Mouse (Mus musculus) Patski (cell line): Measurements from ENCODE around the gene Ntsr1. TPM values are rescaled to one million over a fixed set of nuclear protein-coding genes. Genes with fewer than 3 reads are reported as not detected.

ENCODE experiments used
- ATAC-seq: fragments of 100-300 bp; one replicate; pipeline ENCODE4 v1.8.0; 2021
- CTCF ChIA-PET: fragments of 350-600 bp; sonication (Branson Sonifier 250); formaldehyde crosslinking; loops from one replicate; lab custom pipeline; 2022; ENCODE audit warnings: inconsistent platforms; lab: Charles Lee
- POLR2A ChIA-PET: fragments of 350-600 bp; sonication (Branson Sonifier 250); formaldehyde crosslinking; loops from one replicate; lab custom pipeline; 2022; ENCODE audit warnings: antibody characterized with exemption, inconsistent platforms; lab: Charles Lee
- DNase-seq: peaks from one replicate; pipeline ENCODE4 v3.0.0-alpha.2; 2011; ENCODE audit warnings: low read depth, low spot score
- H3K27me3 ChIP-seq: fragments of 371-371 bp; one replicate; pipeline ENCODE4 v1.5.1; 2021
- CTCF ChIP-seq: fragments of 100-300 bp; IDR thresholded peaks from one replicate; pipeline ENCODE4 v1.5.1; 2021
- in situ Hi-C: fragments of 300-500 bp; cut with MboI; formaldehyde crosslinking; loops from 3 replicates; pipeline ENCODE4 v1.11.1; 2018; ENCODE audit warnings: low pct_unique_long_range_greater_than_20kb, mixed read lengths
- polyA plus RNA-seq: library from polyadenylated mRNA; unstranded; gene quantifications from one replicate; pipeline ENCODE4 v1.2.3, GENCODE M21; 2021

Gene Ntsr1
- polyA plus RNA-seq, 1 experiment from 2014 or later: not detected

DNA sequence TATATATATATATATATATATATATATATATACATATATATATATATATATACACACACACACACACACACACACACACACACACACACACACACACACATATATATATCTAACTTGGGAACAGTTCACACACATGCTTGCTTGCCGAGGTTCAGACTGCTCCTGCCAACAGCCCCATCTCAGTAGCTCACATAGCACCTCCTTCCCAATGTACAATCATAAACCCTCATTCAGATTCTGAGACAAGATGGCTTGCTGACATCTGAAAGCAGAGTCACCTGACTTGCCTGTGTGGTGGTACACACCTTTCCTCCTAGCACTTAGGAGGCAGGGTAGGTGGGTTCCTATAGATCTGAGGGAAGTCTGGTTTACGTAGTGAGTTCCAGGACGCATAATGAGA is 52.6 kb downstream of the Ntsr1 start:
- TF ChIP-seq CTCF: no peak

DNA sequence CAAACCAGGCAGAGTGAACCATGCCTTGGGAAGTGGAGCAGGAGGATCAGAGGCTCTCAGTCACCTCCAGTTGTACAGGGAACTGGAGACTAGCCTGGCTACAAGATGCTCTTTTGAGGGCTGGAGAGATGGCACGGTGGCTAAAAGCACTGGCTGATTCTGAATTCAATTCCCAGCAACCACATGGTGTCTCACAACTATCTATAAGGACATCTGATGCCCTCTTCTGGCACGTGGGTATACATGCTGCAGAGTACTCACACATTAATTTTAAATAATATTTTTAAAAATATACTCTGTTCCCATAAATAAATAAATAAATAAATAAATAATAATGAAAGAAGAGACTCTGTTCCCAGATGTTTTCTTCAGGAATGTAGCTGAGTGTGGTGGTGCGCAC is 55.4 kb downstream of the Ntsr1 start:
- ChIA-PET POLR2A (no interaction called here), CTCF (no interaction called here)
- H3K27me3 ChIP-seq: peaks cover 10% of the 10 kb centered on the region
- ATAC-seq: no peak
- TF ChIP-seq CTCF: peak; percentile 60
- in situ Hi-C loops: no loop called here
- no peak for DNase-seq

More for the DNA sequence above, 52.6 kb downstream of the Ntsr1 start:
- no peak for ATAC-seq
- H3K27me3 ChIP-seq: peaks cover 14% of the 10 kb centered on the region
- ChIA-PET POLR2A (no interaction called here), CTCF (interaction anchor here (1.7 kb wide), 1 partner anchor 27 kb away, joined by 4 read pairs; no protein-coding TSS in a partner anchor)
- in situ Hi-C loops: no loop called here
- no peak for DNase-seq

DNA sequence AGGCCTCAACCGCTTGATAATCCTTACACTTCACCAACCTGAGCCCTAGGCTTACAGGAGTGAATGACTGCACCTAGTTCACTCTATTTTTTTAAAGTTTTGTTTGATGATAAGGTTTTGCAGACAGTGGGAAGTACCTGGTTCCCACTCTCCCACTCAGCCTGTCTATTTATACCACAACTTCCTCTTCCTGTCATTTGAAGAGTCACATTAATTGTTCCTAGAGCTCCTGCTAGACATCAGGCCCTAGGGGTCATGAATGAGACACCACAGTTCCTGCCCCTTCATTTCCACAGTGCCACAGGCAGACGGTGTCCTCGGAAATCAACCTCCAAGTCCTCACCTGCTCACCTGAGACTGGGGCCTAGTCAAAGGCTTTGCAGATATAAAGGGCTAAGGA is 56.7 kb downstream of the Ntsr1 start:
- POLR2A ChIA-PET: no interaction called here
- DNase-seq: no peak
- H3K27me3 ChIP-seq: peaks cover 5% of the 10 kb centered on the region
- TF ChIP-seq CTCF: no peak
- CTCF ChIA-PET: no interaction called here
- in situ Hi-C loops: no loop called here
- no peak for ATAC-seq

DNA sequence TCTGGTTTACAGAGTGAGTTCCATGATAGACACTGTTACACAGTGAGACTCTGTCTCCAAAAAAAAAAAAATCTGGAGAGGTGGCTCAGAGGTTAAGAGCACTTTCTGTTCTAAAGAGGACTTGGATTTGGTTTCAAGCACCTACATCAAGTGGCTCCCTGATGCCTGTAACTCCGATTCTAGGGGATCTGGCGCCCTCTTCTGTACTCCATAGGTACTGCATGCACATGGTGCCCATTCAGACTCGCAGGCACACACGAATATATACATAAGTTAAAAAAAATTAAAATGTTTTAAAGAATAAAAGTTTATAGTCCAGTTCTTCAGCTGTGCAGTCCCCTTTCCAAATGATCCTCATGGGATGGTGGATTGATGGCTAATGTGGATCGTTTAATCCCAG is 60.5 kb downstream of the Ntsr1 start:
- H3K27me3 ChIP-seq: peaks cover 12% of the 10 kb centered on the region
- no peak for ATAC-seq
- in situ Hi-C loops: no loop called here
- TF ChIP-seq CTCF: peak; percentile 64
- ChIA-PET CTCF (interaction anchor here (1.0 to 4.2 kb wide), 4 partner anchors 17 to 87 kb away, joined by 3 to 35 read pairs (median 4); no protein-coding TSS in a partner anchor), POLR2A (no interaction called here)
- no peak for DNase-seq

DNA sequence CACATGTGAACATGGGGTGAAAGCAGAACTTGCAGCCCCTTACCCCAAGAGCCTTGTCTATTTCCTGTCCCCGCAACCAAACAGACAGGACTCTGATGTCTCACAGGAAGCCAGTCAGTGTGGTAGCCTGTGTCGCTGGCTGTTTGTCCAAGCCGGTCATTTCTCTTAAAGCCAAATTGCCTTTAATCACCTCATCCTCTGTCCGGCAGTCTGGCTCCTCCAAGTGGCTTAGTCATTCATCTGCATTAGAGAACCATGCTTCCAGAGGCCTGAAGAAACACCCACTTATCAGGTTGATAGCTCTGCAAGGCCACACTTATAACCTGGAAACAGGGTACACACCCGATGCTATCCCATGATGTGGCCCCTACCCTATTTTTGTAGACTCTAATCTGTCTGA is 62.4 kb downstream of the Ntsr1 start:
- H3K27me3 ChIP-seq: peaks cover 12% of the 10 kb centered on the region
- ChIA-PET CTCF (interaction anchor here (0.6 to 4.2 kb wide), 5 partner anchors 16 to 213 kb away, joined by 3 to 35 read pairs (median 3); partner anchors contain the start of gene Mrgbp), POLR2A (no interaction called here)
- in situ Hi-C loops: no loop called here
- peak; percentile 53 for TF ChIP-seq CTCF
- no peak for DNase-seq
- no peak for ATAC-seq

DNA sequence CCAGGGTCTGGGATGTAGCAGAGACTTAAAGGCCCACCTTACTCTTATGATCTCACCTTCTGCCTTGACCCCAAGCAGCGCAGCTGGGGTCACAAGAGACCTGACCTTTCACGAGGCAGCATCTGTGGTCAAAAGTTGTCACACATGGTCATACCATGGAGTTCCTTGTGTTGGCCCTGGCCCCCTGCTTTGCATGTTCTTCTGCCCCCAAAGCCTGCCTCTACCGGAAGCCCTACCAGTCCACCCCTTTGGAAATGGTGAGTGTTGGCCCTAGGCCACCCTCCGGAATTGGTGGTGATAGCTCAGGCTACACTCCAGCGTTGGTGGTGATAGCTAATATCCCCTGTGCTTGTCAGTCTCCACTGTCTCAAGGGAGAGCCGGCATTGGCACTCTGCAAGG is 63.5 kb downstream of the Ntsr1 start:
- TF ChIP-seq CTCF: no peak
- ATAC-seq (no peak), DNase-seq (no peak)
- in situ Hi-C loops: no loop called here
- H3K27me3 ChIP-seq: peaks cover 12% of the 10 kb centered on the region
- CTCF ChIA-PET: interaction anchor here (0.9 to 4.2 kb wide), 3 partner anchors 14 to 91 kb away, joined by 4 to 35 read pairs (median 5); partner anchors contain the start of gene Mrgbp
- POLR2A ChIA-PET: no interaction called here

DNA sequence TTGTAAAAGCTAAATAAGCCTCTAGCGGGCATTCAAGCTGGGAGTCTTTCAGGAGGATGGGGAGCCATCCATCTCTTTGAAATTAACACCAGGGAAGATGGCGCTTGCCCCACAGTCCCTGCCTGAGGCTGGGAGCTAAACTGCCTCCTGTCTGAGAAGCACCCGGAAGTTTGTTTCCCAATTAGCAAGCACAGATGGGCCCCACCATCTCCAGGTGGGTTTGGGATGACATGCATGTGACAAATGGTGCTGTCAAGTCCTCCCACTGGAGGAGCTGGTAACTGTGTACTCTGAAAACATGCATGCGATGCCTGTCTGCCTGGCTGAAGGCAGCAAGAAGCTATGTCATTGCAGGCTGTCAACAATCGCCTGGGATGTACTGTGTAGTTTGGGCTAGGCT is 64.1 kb downstream of the Ntsr1 start:
- in situ Hi-C loops: no loop called here
- ChIA-PET POLR2A (interaction anchor here (0.6 kb wide), 2 partner anchors 15 to 146 kb away, joined by 3 read pairs; no protein-coding TSS in a partner anchor), CTCF (interaction anchor here (0.9 to 4.2 kb wide), 3 partner anchors 14 to 91 kb away, joined by 4 to 35 read pairs (median 5); partner anchors contain the start of gene Mrgbp)
- no peak for TF ChIP-seq CTCF
- ATAC-seq (no peak), DNase-seq (no peak)
- H3K27me3 ChIP-seq: peaks cover 12% of the 10 kb centered on the region

DNA sequence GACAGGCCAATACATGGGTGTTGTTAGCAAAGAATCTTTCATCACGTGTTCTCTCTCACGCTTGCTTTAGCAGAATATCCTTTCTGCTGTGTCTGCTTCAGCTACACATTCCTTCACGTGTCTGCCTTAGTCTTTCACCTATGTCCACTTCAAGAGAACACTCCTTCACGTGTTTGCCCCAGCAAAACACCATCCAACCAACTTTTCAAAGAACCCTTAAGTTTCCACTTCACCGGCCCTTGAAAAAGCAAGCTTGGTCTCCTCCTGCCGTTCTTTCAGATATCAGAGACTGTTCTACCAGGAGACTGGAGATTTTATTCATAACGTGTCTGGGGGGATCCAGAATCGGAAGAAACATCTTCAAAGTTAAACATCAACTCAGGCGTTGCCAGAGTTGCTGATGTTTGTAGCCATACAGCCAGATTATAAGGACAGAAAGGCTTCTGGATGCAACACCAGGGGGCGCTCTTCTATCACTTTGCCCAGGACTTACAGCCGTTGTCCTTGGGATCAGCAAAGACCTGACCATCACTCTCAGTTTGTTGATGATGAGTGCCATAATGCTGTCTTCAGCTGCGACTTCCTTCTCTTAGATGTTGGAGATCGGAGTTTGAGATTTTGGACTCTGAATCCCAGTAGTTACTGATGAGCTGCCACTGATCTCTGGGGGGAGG is 66.6 kb downstream of the Ntsr1 start:
- ATAC-seq (no peak), DNase-seq (no peak)
- ChIA-PET CTCF (interaction anchor here (1.0 to 5.6 kb wide), 6 partner anchors 13 to 291 kb away, joined by 3 to 158 read pairs (median 4); partner anchors contain the start of gene Mrgbp), POLR2A (interaction anchor here (1.7 kb wide), 1 partner anchor 11 kb away, joined by 4 read pairs; no protein-coding TSS in a partner anchor)
- H3K27me3 ChIP-seq: peaks cover 12% of the 10 kb centered on the region
- TF ChIP-seq CTCF: peak; percentile 90
- in situ Hi-C loops: no loop called here

DNA sequence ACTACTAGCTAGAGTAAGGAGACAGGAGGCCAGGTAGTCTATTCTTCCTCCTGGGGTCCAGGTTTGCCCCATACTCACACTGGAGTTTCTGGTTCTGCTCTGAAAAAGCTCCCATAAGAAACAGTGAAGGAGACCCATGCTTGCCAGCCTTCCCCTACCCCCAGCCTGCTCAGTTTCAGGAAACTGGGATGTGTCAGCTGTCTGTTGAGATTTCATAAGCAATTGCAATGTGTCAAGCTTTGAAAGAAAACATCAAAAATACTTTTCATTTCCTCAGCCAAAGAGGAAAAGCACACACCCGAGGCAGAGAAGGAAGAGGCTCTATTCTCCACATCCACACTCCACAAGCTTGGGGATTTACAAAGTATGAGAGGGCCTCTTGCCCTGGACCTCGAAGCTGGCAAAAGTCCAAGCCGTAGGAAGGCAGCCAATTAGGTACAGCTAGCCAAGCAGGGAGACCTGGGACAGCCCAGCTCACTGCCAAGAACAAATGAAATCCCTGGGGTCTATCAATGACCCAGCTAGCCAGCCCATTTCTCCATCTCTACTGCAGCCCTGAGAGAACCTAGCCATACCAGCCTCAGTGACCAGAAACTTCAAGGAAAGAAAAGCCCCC is 69.4 kb downstream of the Ntsr1 start:
- POLR2A ChIA-PET: interaction anchor here (0.7 kb wide), 1 partner anchor 13 kb away, joined by 3 read pairs; no protein-coding TSS in a partner anchor
- in situ Hi-C loops: no loop called here
- no peak for TF ChIP-seq CTCF
- ATAC-seq (peak; percentile 80), DNase-seq (no peak)
- CTCF ChIA-PET: interaction anchor here (0.6 to 5.6 kb wide), 5 partner anchors 10 to 210 kb away, joined by 3 to 158 read pairs (median 3); partner anchors contain the start of gene Mrgbp
- peaks cover 10% of the 10 kb centered on the region for H3K27me3 ChIP-seq

DNA sequence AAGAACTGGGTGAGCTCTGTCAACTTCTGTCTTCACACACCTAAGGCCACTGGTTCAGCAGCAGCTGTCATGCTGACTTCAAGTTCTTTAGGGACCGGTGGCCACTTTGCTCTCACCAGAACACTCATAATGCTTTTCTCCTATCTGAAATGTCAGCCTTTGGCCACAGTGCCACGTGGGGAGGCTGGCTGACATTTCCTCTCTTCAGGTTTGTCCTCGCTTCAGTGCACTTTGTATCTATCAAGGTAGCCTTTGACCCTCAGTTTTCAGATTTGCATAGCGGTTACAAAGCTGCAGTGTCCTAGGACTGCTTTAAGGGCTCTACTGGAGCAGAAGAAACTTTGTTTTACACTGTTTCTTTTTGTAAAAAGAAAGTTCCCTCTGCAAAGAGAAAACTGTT is 76.7 kb downstream of the Ntsr1 start:
- peaks cover 10% of the 10 kb centered on the region for H3K27me3 ChIP-seq
- ATAC-seq: no peak
- in situ Hi-C loops: loop anchor here (5.0 to 10.0 kb wide), 4 partner anchors 104 to 304 kb away; partner anchors contain the start of gene Cables2
- DNase-seq: no peak
- no peak for TF ChIP-seq CTCF
- ChIA-PET CTCF (interaction anchor here (0.9 to 6.9 kb wide), 6 partner anchors 8 to 107 kb away, joined by 3 to 158 read pairs (median 12); no protein-coding TSS in a partner anchor), POLR2A (no interaction called here)
